Mouse (Mus musculus): ENCODE data around the gene Gpbar1.
A peak's percentile ranks its signal among the peaks of the same experiment; 100 is the strongest.

- 0 out of 2 replicates have a peak, but pooled peaks have one; percentile 40 for TF ChIP-seq CTCF (IDR thresholded peaks at IDR 0.05; ENCODE audit: borderline replicate concordance, control insufficient read depth, extremely low read depth, insufficient read depth, low read length, poor library complexity)
- peak; percentile 89 for TF ChIP-seq POLR2A (IDR thresholded peaks at IDR 0.05; ENCODE audit: control insufficient read depth, extremely low read depth, insufficient read depth, low read length, poor library complexity)
These were observed 42.3 kb upstream of the Gpbar1 start, which contains the start of gene Arpc2 for GRCm38 (mm10) chr1:74235938-74236589.

Data from thymus, adult 2 months (tissue).